Mouse (Mus musculus) megakaryocyte, embryonic 14.5 days (primary cell): ENCODE measurements around the gene Ppm1h. TPM values are rescaled to one million over a fixed set of nuclear protein-coding genes. Genes with fewer than 3 reads are reported as not detected.

Experiments used
- H3K27me3 ChIP-seq: replicated peaks from 2 replicates; pipeline ENCODE3; 2012; ENCODE audit warnings: inconsistent platforms
- H3K36me3 ChIP-seq: replicated peaks from 2 replicates; pipeline ENCODE3; 2012; ENCODE audit warnings: low read length, inconsistent platforms, mixed read lengths
- H3K4me1 ChIP-seq: 2 replicates; pipeline ENCODE4 v1.6.1; 2012; ENCODE audit warnings: inconsistent platforms
- H3K4me3 ChIP-seq: replicated peaks from 2 replicates; pipeline ENCODE3; 2012; ENCODE audit warnings: moderate library complexity, mild to moderate bottlenecking, inconsistent platforms
- H3K9me3 ChIP-seq: 2 replicates; pipeline ENCODE4 v1.6.1; 2012; ENCODE audit warnings: inconsistent platforms
- FLI1 ChIP-seq: IDR thresholded peaks from 2 replicates; pipeline ENCODE4 v1.6.1; 2012; ENCODE audit warnings: low read length, inconsistent platforms, mixed read lengths
- GATA1 ChIP-seq: IDR thresholded peaks from 3 replicates; pipeline ENCODE4 v1.6.1; 2012; ENCODE audit warnings: mixed read lengths, low read length, inconsistent platforms, borderline replicate concordance
- polyA plus RNA-seq: library from polyadenylated mRNA; stranded (reverse); fragments of >175 nt; gene quantifications from 2 replicates; pipeline ENCODE4 v1.2.3, GENCODE M21; 2012; ENCODE audit warnings: low replicate concordance; ENCODE audit not compliant: insufficient read depth

Gene Ppm1h
- polyA plus RNA-seq, 1 experiment, result 5.5 TPM

DNA sequence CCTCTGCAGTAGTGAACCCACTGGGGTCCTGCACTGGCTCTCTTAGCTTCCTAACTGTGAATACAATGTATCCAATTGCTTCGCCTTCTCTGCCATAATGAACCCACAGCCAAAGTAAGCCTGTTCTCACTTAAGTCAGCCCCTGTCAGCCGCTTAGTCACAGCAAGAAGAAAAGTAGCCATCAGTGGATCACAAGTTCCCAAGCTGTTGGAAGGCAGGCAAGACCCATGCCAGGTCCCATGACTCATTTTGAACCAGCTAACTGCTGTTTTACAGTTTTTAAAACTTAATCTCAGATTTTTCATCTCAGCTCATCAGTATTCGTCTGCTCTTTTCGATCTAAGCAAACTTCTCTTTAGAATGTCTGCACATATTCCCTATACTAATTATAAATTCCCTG is 61.6 kb downstream of the Ppm1h start:
- Histone ChIP-seq H3K4me1 (no peaks in the 10 kb centered on the region), H3K9me3 (no peaks in the 10 kb centered on the region)

DNA sequence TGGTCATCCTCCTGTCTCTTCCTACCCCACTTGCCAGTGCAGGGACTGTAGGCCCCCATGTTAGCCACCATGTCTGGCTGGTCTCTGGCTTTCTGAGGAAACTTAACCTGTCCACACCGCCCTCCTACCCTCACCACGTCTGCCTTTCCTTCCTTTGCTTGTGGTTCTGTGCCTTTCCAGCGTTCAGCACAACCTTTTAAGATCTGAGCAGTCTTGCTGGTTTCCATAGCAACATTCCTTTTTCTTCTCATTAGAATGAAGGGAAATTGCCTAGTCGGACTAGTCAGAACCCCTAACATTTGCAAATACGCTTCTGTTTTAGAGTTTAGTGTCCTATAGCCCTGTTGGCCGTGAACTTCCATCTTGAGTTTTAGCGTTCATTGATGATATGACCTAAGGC is 62.6 kb downstream of the Ppm1h start:
- Histone ChIP-seq H3K9me3 (no peaks in the 10 kb centered on the region), H3K4me1 (no peaks in the 10 kb centered on the region)
- TF ChIP-seq FLI1 (no peak), GATA1 (no peak)

More for the DNA sequence above, 61.6 kb downstream of the Ppm1h start:
- TF ChIP-seq GATA1 (no peak), FLI1 (no peak)
- Histone ChIP-seq H3K36me3 (no peaks in the 10 kb centered on the region), H3K4me3 (no peak overlapping the region), H3K27me3 (no peaks in the 10 kb centered on the region)

DNA sequence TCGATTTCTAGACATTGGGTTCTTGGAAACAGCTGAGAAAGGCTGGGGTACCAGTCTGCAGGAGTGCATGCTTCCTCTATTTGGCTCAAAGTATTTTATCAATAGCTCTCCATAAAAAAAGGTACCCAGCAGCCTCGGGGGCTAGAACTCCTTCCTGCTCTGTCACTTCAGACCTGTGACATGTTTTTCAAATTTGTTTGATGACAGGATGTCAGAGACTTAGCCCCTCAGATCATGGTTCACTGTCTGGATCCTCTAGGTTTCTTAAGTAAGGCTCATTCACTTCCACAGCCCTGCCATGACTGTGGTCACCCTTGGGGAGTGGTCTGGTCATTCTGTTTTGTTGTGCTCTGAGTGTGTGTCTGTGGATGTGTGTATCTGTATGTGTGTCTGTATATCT is 63.6 kb downstream of the Ppm1h start:
- H3K27me3 ChIP-seq, result no peaks in the 10 kb centered on the region
- TF ChIP-seq GATA1 (no peak), FLI1 (no peak)
- H3K9me3 ChIP-seq, result no peaks in the 10 kb centered on the region
- H3K36me3 ChIP-seq, result no peaks in the 10 kb centered on the region
- no peaks in the 10 kb centered on the region for H3K4me1 ChIP-seq
- no peak overlapping the region for H3K4me3 ChIP-seq

More for the DNA sequence above, 62.6 kb downstream of the Ppm1h start:
- Histone ChIP-seq H3K4me3 (no peak overlapping the region), H3K36me3 (no peaks in the 10 kb centered on the region), H3K27me3 (no peaks in the 10 kb centered on the region)

DNA sequence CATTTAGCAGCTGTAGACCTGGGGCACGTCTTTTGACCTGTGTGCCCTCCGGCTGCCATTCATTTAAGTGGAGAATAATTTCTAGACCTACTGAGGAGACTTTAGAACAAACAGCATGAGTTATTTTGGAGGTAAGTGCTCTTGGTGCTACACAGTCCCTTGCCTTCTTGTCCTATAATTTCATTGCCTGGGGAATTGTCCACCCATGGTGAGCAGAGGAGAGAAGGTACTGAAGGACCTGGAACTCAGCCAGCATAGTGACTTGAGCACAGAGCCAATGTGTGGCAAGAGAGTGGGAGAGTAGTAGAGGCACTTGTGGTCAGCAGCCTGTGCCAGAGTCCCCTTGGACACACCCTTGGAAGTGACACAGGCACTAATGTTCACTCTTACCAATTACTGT is 64.8 kb downstream of the Ppm1h start:
- H3K4me1 ChIP-seq, result no peaks in the 10 kb centered on the region
- H3K9me3 ChIP-seq, result no peaks in the 10 kb centered on the region
- H3K36me3 ChIP-seq, result no peaks in the 10 kb centered on the region
- no peak overlapping the region for H3K4me3 ChIP-seq
- no peaks in the 10 kb centered on the region for H3K27me3 ChIP-seq
- TF ChIP-seq GATA1 (no peak), FLI1 (no peak)

DNA sequence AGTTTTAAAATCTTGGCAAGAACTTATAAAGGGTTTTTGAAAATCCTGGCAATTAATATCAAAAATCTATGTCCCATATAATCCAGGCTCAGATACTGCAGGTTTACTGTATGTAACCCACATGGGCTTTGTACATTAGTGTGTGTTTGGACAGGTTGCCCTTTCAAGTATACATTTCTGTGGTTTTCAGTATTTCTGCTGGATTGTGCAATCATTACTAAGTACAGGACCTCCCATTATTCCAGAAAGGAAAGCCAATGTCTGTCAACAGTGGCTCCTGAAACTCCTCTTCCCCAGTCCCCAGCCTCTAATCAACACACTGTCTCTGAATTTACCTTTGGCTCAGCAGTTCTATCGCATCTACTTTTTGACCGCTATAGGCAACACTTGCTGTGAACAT is 66.4 kb downstream of the Ppm1h start:
- TF ChIP-seq FLI1 (no peak), GATA1 (no peak)
- H3K9me3 ChIP-seq, result peaks cover under 1% of the 10 kb centered on the region; the same call in 1 of the 2 replicates

DNA sequence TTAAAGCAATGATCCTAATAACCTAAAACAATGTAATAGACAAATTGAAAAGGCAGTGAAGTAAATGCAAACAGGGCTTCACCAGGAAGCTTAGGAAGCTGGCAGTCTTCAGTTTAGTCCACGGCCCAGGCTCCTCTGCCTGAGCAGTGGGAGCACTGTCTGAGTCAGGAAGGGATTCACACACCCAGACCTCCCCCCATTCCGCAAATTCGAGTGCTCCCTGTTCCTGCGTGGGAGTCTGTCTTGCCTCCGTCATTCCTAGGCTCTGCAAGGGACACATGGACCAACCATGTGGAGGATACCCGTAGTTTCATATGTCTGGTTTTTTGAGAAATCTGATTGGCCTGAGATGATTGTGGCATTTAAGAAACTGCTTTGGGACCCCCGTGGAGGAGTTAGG is 67.6 kb downstream of the Ppm1h start:
- H3K4me3 ChIP-seq, result no peak overlapping the region
- H3K27me3 ChIP-seq, result no peaks in the 10 kb centered on the region
- H3K36me3 ChIP-seq, result no peaks in the 10 kb centered on the region
- H3K9me3 ChIP-seq, result peaks cover 12% of the 10 kb centered on the region
- TF ChIP-seq GATA1 (no peak), FLI1 (no peak)
- H3K4me1 ChIP-seq, result no peaks in the 10 kb centered on the region

More for the DNA sequence above, 66.4 kb downstream of the Ppm1h start:
- Histone ChIP-seq H3K36me3 (no peaks in the 10 kb centered on the region), H3K27me3 (no peaks in the 10 kb centered on the region), H3K4me3 (no peak overlapping the region), H3K4me1 (no peaks in the 10 kb centered on the region)

DNA sequence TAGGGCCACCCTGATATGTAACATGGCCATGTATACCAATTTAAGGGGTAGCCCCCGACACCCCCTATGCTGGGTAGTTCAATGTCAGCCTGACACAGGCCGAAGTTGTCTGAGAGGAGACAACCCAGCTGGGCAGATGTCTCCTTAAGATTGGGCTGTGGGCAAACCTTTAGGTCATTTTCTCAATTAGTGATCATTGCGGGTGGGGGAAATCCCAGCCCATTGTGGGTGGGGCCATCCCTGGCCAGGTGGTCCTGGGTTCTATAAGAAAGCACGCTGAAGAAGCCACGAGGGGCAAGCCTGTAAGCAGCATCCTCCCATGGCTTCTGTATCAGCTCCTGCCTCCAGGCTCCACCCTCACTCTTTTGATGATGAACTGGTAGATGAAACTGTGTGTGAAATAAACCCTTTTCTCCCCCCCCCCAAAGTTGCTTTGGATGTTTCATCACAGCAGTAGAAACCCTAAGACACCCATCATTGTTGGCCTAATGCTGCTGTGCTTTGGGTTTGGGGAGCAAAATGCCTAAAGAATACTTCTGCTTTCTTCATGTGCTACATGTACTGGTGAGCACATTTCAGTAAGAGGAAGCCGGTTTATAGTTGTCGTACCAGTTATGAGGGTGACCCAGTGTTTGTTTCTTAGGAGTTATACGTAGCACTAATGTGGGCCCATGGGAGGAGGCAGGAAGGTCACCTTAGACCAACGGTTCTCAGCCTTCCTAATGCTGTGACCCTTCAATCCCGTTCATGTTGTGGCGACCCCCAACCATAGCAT is 68.8 kb downstream of the Ppm1h start:
- Histone ChIP-seq H3K36me3 (no peaks in the 10 kb centered on the region), H3K4me1 (no peaks in the 10 kb centered on the region), H3K27me3 (no peaks in the 10 kb centered on the region), H3K9me3 (peaks cover 14% of the 10 kb centered on the region), H3K4me3 (no peak overlapping the region)
- TF ChIP-seq FLI1 (no peak), GATA1 (no peak)

DNA sequence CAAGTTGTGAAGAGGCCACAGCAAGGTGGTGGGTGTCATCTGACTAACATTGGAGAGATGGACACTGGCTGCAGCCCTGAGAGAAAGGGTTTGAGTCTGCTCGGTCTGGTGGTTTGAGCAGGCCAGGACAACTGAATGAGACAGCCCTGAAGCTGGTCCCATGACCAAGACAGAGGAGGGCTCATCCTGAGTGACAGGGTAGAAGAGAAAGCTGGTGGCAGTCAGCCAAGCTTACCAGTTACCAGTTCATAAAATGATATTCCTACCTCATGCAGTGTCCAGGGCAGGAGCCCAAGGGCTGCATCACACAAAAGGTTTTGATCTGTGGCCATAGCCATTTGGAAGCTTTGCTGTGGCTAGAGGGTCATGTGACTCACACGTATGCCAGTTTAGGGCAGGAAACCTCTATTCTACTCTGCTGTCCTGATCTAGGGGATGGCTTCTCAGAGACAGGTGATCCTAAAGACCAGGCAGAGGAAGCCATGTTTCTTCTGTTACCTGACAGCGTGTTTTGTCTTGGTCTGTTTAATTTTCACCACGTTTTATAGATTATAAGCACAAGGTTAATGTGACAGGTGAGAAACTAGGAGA is 69.9 kb downstream of the Ppm1h start:
- no peak for TF ChIP-seq GATA1
- Histone ChIP-seq H3K9me3 (peaks cover 15% of the 10 kb centered on the region), H3K36me3 (no peaks in the 10 kb centered on the region), H3K4me1 (peaks cover 1% of the 10 kb centered on the region; the same call in 1 of the 2 replicates), H3K4me3 (no peak overlapping the region), H3K27me3 (no peaks in the 10 kb centered on the region)

DNA sequence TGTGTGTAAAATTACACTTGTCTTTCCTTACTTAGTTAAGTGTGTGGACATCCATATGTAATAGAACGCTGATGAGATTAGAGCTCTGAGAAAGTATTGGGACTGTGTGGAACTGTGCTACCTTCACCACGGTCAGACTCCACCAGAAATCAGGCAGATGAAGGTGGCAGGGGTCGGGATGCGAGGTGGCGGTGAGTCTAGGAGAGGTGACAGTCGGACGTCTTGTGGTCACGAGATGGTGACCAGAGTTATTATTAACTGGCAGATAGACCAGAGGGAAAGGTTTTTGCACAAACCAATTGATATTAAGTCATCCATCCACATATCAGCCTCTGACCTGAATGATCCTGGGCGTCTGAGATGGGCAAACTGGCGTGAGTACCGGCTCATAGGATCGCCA is 70.5 kb downstream of the Ppm1h start:
- Histone ChIP-seq H3K4me3 (no peak overlapping the region), H3K9me3 (peaks cover 15% of the 10 kb centered on the region), H3K4me1 (peaks cover 6% of the 10 kb centered on the region; the same call in 1 of the 2 replicates), H3K36me3 (no peaks in the 10 kb centered on the region), H3K27me3 (no peaks in the 10 kb centered on the region)
- TF ChIP-seq GATA1 (no peak), FLI1 (no peak)

DNA sequence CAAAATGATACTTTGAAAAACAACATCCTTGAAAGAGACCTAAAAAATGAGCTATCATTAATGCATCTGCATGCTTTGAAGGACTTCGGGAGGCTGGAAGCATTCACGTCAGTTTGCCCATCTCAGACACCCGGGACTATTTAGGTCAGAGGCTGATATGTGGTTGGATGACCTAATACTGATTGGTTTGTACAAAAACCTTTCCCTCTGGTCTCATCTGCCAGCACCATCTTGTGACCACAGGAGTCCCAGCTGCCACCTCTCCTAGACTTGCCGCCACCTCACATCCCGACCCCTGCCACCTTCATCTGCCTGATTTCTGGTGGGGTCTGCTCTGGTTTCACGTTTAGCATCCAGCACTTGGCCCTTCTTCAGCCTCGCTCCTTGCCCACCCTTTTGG is 71.3 kb downstream of the Ppm1h start:
- Histone ChIP-seq H3K27me3 (no peaks in the 10 kb centered on the region), H3K9me3 (peaks cover 15% of the 10 kb centered on the region), H3K4me3 (no peak overlapping the region), H3K4me1 (peaks cover 6% of the 10 kb centered on the region; the same call in 1 of the 2 replicates), H3K36me3 (no peaks in the 10 kb centered on the region)
- TF ChIP-seq GATA1 (no peak), FLI1 (no peak)
